Mouse (Mus musculus) kidney, embryonic 14.5 days (tissue): ENCODE data around the gene Arfgap1. TPM values are rescaled to one million over a fixed set of nuclear protein-coding genes. Genes with fewer than 3 reads are reported as not detected.

ENCODE experiments used
- polyA plus RNA-seq: library from polyadenylated mRNA; unstranded; fragments of >200 nt; fragmentation: Nextera tagmentation; extraction: Ambion mirVana; gene quantifications from 2 replicates; pipeline ENCODE4 v1.2.1, GENCODE M21; 2014

The Arfgap1 gene
- polyA plus RNA-seq, 1 experiment from 2014 or later, result 71.3 TPM

Other genes with a start within 250 kb of the Arfgap1 start
- 0.20 and 0.47 TPM in 2 replicates for gene Slc17a9, start 242.0 kb upstream of the Arfgap1 start, polyA plus RNA-seq
- 0.10 TPM in 1 of 2 replicates, not detected in the other for gene Bhlhe23, start 190.3 kb upstream of the Arfgap1 start, polyA plus RNA-seq
- gene Ythdf1, start 46.3 kb upstream of the Arfgap1 start, polyA plus RNA-seq, result 48.7 and 75.4 TPM in 2 replicates
- gene Birc7, start 38.2 kb upstream of the Arfgap1 start, polyA plus RNA-seq, result not detected in 2 replicates
- gene Nkain4, start 12.5 kb upstream of the Arfgap1 start, polyA plus RNA-seq, result 39.0 and 44.1 TPM in 2 replicates
- 0.21 and 0.50 TPM in 2 replicates for gene Col20a1, start 19.3 kb downstream of the Arfgap1 start, polyA plus RNA-seq
- 3.8 and 5.3 TPM in 2 replicates for gene Chrna4, start 76.3 kb downstream of the Arfgap1 start, polyA plus RNA-seq
- gene Kcnq2, start 168.1 kb downstream of the Arfgap1 start, polyA plus RNA-seq, result not detected in 2 replicates
- not detected in 2 replicates for gene Eef1a2, start 189.8 kb downstream of the Arfgap1 start, polyA plus RNA-seq
- 387 and 477 TPM in 2 replicates for gene Ppdpf, start 220.0 kb downstream of the Arfgap1 start, polyA plus RNA-seq
- not detected in 2 replicates for gene Ptk6, start 235.6 kb downstream of the Arfgap1 start, polyA plus RNA-seq
- gene Srms, start 246.0 kb downstream of the Arfgap1 start, polyA plus RNA-seq, result 0.14 and 0.24 TPM in 2 replicates